Mouse (Mus musculus) liver, postnatal 0 days (tissue): ENCODE data around the gene Taok3. TPM values are rescaled to one million over a fixed set of nuclear protein-coding genes. Genes with fewer than 3 reads are reported as not detected.

Experiments
- ATAC-seq: fragments of 200-750 bp; cut with Nextera tagmentation; 2 replicates; pipeline ENCODE4 v1.8.0; 2017; ENCODE audit warnings: mild to moderate bottlenecking, moderate library complexity
- DNase-seq: peaks from one replicate; pipeline ENCODE4 v3.0.0-alpha.2; 2016
- H3K27ac ChIP-seq: fragments of 300-500 bp; sonication (generic); 2 replicates; pipeline ENCODE4 v1.5.1; 2014; ENCODE audit warnings: antibody characterized with exemption, moderate library complexity, mild to moderate bottlenecking, low read depth
- H3K27me3 ChIP-seq: fragments of 300-500 bp; sonication (generic); 2 replicates; pipeline ENCODE4 v1.6.1; 2014; ENCODE audit warnings: low read length, control low read depth, mixed read lengths; ENCODE audit not compliant: insufficient read depth
- H3K36me3 ChIP-seq: fragments of 300-500 bp; sonication (generic); replicated peaks from 2 replicates; pipeline ENCODE4 v1.6.1; 2014; ENCODE audit warnings: mild to moderate bottlenecking, control low read depth, low read length, moderate library complexity, mixed read lengths; ENCODE audit not compliant: insufficient read depth
- H3K4me1 ChIP-seq: fragments of 300-500 bp; sonication (generic); 2 replicates; pipeline ENCODE4 v1.6.1; 2014; ENCODE audit warnings: antibody characterized with exemption, mild to moderate bottlenecking, control low read depth; ENCODE audit not compliant: insufficient read depth
- H3K4me2 ChIP-seq: fragments of 300-500 bp; sonication (generic); 2 replicates; pipeline ENCODE4 v1.6.1; 2014; ENCODE audit warnings: low read depth, mild to moderate bottlenecking, low read length, moderate library complexity, mixed read lengths
- H3K4me3 ChIP-seq: fragments of 300-500 bp; sonication (generic); 2 replicates; pipeline ENCODE4 v1.5.1; 2014; ENCODE audit warnings: low read depth, low read length
- H3K9ac ChIP-seq: fragments of 300-500 bp; sonication (generic); replicated peaks from 2 replicates; pipeline ENCODE4 v1.6.1; 2014; ENCODE audit warnings: mild to moderate bottlenecking, moderate library complexity
- H3K9me3 ChIP-seq: fragments of 300-500 bp; sonication (generic); 2 replicates; pipeline ENCODE4 v1.6.1; 2016; ENCODE audit warnings: mild to moderate bottlenecking, control low read depth, low read length, mixed read lengths
- CTCF ChIP-seq: sonication (generic); IDR thresholded peaks from 2 replicates; pipeline ENCODE4 v1.5.1; 2016; ENCODE audit warnings: antibody characterized with exemption, low read depth
- EP300 ChIP-seq: IDR thresholded peaks from 2 replicates; pipeline ENCODE4 v1.6.1; 2016; ENCODE audit warnings: antibody characterized with exemption, low read depth, mild to moderate bottlenecking
- WGBS: fragments of 180-500 bp; shearing (Covaris S2); extraction: QIAGEN DNeasy Blood & Tissue Kit; methylation state at CpG from one replicate; pipeline ENCODE4 v1.1.7; 2014; ENCODE audit not compliant: insufficient replicate concordance; 5-methylcytosine and 5-hydroxymethylcytosine counted together
- polyA plus RNA-seq: library from polyadenylated mRNA; unstranded; fragments of >200 nt; fragmentation: Nextera tagmentation; extraction: Ambion mirVana; gene quantifications from 2 replicates; pipeline ENCODE4 v1.2.1, GENCODE M21; 2015

The Taok3 gene
- polyA plus RNA-seq, 1 experiment from 2014 or later: 41.9 TPM

GRCm38 (mm10) chr5:117118850-117119249 lies 1.1 kb upstream of the Taok3 start:
- peak overlapping the region; percentile 77; the same call in 1 of the 2 replicates for H3K9ac ChIP-seq
- peak overlapping the region; percentile 81 for H3K4me3 ChIP-seq
- H3K36me3 ChIP-seq: no peaks in the 10 kb centered on the region
- 27% methylated on average over 8 of the region's 8 CpGs for WGBS
- ATAC-seq (no peak), DNase-seq (peak; percentile 65)
- H3K9me3 ChIP-seq: no peaks in the 10 kb centered on the region
- H3K4me1 ChIP-seq: peaks cover 36% of the 10 kb centered on the region
- peak overlapping the region; percentile 88 for H3K4me2 ChIP-seq
- H3K27ac ChIP-seq: peak overlapping the region; percentile 97
- H3K27me3 ChIP-seq: no peaks in the 10 kb centered on the region
- TF ChIP-seq EP300 (peak; percentile 48; the same call in 1 of the 2 replicates), CTCF (no peak)

GRCm38 (mm10) chr5:117120489-117121466 lies 849 bp downstream of the Taok3 start:
- 2% methylated on average over 40 of the region's 40 CpGs for WGBS
- Histone ChIP-seq H3K27ac (peak overlapping the region; percentile 86), H3K36me3 (peaks cover 9% of the 10 kb centered on the region; the same call in 1 of the 2 replicates), H3K4me1 (peaks cover 36% of the 10 kb centered on the region), H3K4me2 (peak overlapping the region; percentile 81), H3K4me3 (peak overlapping the region; percentile 81), H3K9me3 (no peaks in the 10 kb centered on the region), H3K27me3 (no peaks in the 10 kb centered on the region), H3K9ac (peak overlapping the region; percentile 84)
- DNase-seq (peak; percentile 46), ATAC-seq (no peak)
- TF ChIP-seq EP300: no peak
- TF ChIP-seq CTCF: no peak

- no peaks in the 10 kb centered on the region for H3K27me3 ChIP-seq
- DNase-seq: no peak
- peaks cover 32% of the 10 kb centered on the region for H3K4me1 ChIP-seq
- no peak for TF ChIP-seq CTCF
- TF ChIP-seq EP300: no peak
- H3K4me3 ChIP-seq: peak overlapping the region; percentile 81
- H3K36me3 ChIP-seq: peaks cover 9% of the 10 kb centered on the region; the same call in 1 of the 2 replicates
- no peaks in the 10 kb centered on the region for H3K9me3 ChIP-seq
- peak overlapping the region; percentile 81 for H3K4me2 ChIP-seq
- H3K9ac ChIP-seq: peak overlapping the region; percentile 84
- WGBS: 21% methylated on average over 2 of the region's 2 CpGs
- peak overlapping the region; percentile 86 for H3K27ac ChIP-seq
- ATAC-seq: peak; percentile 17
Measured at GRCm38 (mm10) chr5:117121657-117122056, 1.7 kb downstream of the Taok3 start.

GRCm38 (mm10) chr5:117123102-117123501 lies 3.2 kb downstream of the Taok3 start:
- H3K9ac ChIP-seq: no peak overlapping the region
- no peaks in the 10 kb centered on the region for H3K9me3 ChIP-seq
- H3K4me3 ChIP-seq: no peak overlapping the region
- 65% methylated on average over 6 of the region's 6 CpGs for WGBS
- no peak overlapping the region for H3K27ac ChIP-seq
- DNase-seq (no peak), ATAC-seq (no peak)
- peaks cover 9% of the 10 kb centered on the region; the same call in 1 of the 2 replicates for H3K36me3 ChIP-seq
- H3K27me3 ChIP-seq: no peaks in the 10 kb centered on the region
- H3K4me1 ChIP-seq: peaks cover 30% of the 10 kb centered on the region
- TF ChIP-seq CTCF: no peak
- no peak for TF ChIP-seq EP300
- peak overlapping the region; percentile 81 for H3K4me2 ChIP-seq

- no peak for DNase-seq
- no peak for ATAC-seq
- Histone ChIP-seq H3K4me2 (no peak overlapping the region), H3K4me1 (peaks cover 26% of the 10 kb centered on the region), H3K9me3 (no peaks in the 10 kb centered on the region), H3K9ac (no peak overlapping the region), H3K36me3 (peaks cover 12% of the 10 kb centered on the region; the same call in 1 of the 2 replicates), H3K4me3 (no peak overlapping the region), H3K27ac (0 out of 2 replicates have a peak overlapping the region, but pooled peaks have one; percentile 11), H3K27me3 (no peaks in the 10 kb centered on the region)
- WGBS: 74% methylated on average over 4 of the region's 4 CpGs
- TF ChIP-seq CTCF (no peak), EP300 (no peak)
Measured at GRCm38 (mm10) chr5:117123840-117124239, 3.9 kb downstream of the Taok3 start.
